Mouse (Mus musculus): ENCODE measurements around the gene Acbd3. TPM values are rescaled to one million over a fixed set of nuclear protein-coding genes. Genes with fewer than 3 reads are reported as not detected.

The Acbd3 gene
- polyA plus RNA-seq, 1 experiment: 44.8 TPM

DNA sequence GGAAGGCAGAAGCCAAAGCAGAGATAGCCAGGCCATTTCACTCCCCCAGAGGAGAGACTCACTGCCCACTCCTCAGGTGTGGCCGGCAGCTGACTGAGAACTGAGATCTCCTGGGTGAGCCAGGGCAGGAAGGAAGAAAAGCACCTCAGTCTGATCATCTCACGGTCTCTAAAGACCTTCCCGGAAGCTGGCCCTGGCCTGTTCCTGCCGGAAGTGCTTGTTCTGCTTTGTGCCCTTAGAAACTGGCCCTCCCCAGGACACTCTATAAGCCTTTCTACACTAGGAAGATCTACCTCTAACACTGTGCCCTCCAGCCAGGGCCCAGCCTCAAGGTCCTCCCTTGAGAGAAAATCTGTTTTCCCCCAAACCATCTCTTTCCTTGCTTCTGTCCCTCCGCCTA is 45.5 kb downstream of the Acbd3 start:
- Histone ChIP-seq H3K9ac (ENCODE audit: low read depth, poor library complexity, severe bottlenecking) (no peak overlapping the region), H3K4me1 (ENCODE audit: control insufficient read depth, insufficient read depth, low read length) (no peaks in the 10 kb centered on the region)
- no peak for TF ChIP-seq EP300 (IDR thresholded peaks at IDR 0.05; ENCODE audit: insufficient read depth, low read depth, low read length)
- no peak for TF ChIP-seq POLR2A (IDR thresholded peaks at IDR 0.05; ENCODE audit: insufficient read depth, low read length)
- no peak for TF ChIP-seq CTCF (IDR thresholded peaks at IDR 0.05; ENCODE audit: low read depth, low read length)

DNA sequence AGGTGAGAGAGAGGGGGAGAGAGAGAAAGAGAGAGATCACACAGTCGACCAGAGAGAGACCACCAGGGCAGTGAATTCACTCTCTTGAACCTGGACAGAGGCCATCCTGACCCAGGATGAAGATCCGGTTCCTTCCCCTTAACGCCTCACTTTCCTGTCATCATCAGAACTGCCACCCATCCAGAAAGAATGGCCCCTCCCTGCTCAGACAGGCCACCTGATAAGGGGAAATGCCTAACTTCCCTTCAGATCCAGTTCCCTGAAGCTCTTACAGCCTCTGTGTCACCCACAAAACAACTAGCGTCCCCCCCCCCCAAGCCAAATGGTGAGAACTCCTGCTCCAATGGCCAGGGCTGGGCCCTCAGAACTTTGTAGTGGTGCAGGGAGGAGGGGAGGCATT is 45.9 kb downstream of the Acbd3 start:
- no peaks in the 10 kb centered on the region for H3K27me3 ChIP-seq (ENCODE audit: control insufficient read depth, insufficient read depth, low read length, poor library complexity, severe bottlenecking)
- H3K4me1 ChIP-seq (ENCODE audit: control insufficient read depth, insufficient read depth, low read length): no peaks in the 10 kb centered on the region
- no peak overlapping the region for H3K9ac ChIP-seq (ENCODE audit: low read depth, poor library complexity, severe bottlenecking)
- H3K27ac ChIP-seq (ENCODE audit: insufficient read depth, low read length): no peak overlapping the region
- no peak for TF ChIP-seq CTCF (IDR thresholded peaks at IDR 0.05; ENCODE audit: low read depth, low read length)
- no peak for TF ChIP-seq EP300 (IDR thresholded peaks at IDR 0.05; ENCODE audit: insufficient read depth, low read depth, low read length)
- TF ChIP-seq POLR2A (IDR thresholded peaks at IDR 0.05; ENCODE audit: insufficient read depth, low read length): no peak
- H3K4me3 ChIP-seq (ENCODE audit: low read depth, low read length): no peak overlapping the region
- H3K9me3 ChIP-seq (replicated peaks; ENCODE audit: control insufficient read depth, insufficient read depth, low read length, poor library complexity, severe bottlenecking): no peaks in the 10 kb centered on the region; the same call in 1 of the 2 replicates
- no peaks in the 10 kb centered on the region for H3K36me3 ChIP-seq (ENCODE audit: control insufficient read depth, insufficient read depth, low read length, poor library complexity, severe bottlenecking)

More for the DNA sequence above, 45.5 kb downstream of the Acbd3 start:
- Histone ChIP-seq H3K9me3 (replicated peaks; ENCODE audit: control insufficient read depth, insufficient read depth, low read length, poor library complexity, severe bottlenecking) (no peaks in the 10 kb centered on the region; the same call in 1 of the 2 replicates), H3K4me3 (ENCODE audit: low read depth, low read length) (no peak overlapping the region), H3K36me3 (ENCODE audit: control insufficient read depth, insufficient read depth, low read length, poor library complexity, severe bottlenecking) (no peaks in the 10 kb centered on the region), H3K27me3 (ENCODE audit: control insufficient read depth, insufficient read depth, low read length, poor library complexity, severe bottlenecking) (no peaks in the 10 kb centered on the region), H3K27ac (ENCODE audit: insufficient read depth, low read length) (no peak overlapping the region)

DNA sequence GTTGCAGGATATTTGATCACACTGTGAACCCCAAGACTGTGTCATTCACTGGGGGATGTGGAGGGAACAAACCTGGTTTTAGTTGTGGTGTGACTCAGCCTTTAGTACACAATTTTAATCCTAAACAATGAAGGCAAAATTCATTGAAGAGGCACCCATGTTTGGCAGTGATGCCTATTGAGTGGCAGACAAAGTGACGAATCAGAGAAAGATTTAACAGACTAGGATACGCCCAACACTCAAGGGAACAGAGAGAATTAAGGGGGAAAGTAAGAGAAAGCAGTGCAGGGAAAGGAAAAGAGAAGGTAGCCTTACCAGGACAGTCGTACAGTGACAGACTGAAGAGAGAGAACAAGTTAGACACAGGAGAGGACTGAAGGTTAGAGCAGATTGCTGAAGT is 46.4 kb downstream of the Acbd3 start:
- no peak for TF ChIP-seq POLR2A (IDR thresholded peaks at IDR 0.05; ENCODE audit: insufficient read depth, low read length)

DNA sequence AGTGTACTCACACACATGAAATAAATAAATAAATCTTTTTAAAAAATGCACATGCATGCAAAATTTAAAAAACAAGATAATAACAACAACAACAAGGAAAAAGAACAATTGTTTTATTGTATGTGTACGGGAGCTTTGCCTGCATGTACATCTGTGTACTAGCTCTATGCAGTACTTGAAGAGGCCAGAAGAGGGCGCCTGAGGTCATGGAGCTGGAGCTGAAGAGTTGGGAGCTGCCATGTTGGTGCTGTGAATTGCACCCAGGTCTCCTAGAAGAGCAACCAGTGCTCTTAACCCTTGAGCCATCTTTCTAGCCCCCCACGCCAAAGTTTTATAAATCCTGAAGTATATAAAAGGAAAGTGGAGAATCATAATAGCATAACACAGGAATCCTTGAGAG is 48.8 kb downstream of the Acbd3 start:
- no peak overlapping the region for H3K4me3 ChIP-seq (ENCODE audit: low read depth, low read length)
- H3K36me3 ChIP-seq (ENCODE audit: control insufficient read depth, insufficient read depth, low read length, poor library complexity, severe bottlenecking): no peaks in the 10 kb centered on the region
- no peak overlapping the region for H3K9ac ChIP-seq (ENCODE audit: low read depth, poor library complexity, severe bottlenecking)
- H3K9me3 ChIP-seq (replicated peaks; ENCODE audit: control insufficient read depth, insufficient read depth, low read length, poor library complexity, severe bottlenecking): no peaks in the 10 kb centered on the region; the same call in 1 of the 2 replicates
- no peaks in the 10 kb centered on the region for H3K27me3 ChIP-seq (ENCODE audit: control insufficient read depth, insufficient read depth, low read length, poor library complexity, severe bottlenecking)
- H3K4me1 ChIP-seq (ENCODE audit: control insufficient read depth, insufficient read depth, low read length): no peaks in the 10 kb centered on the region
- H3K27ac ChIP-seq (ENCODE audit: insufficient read depth, low read length): no peak overlapping the region
- peak; percentile 75 for TF ChIP-seq CTCF (IDR thresholded peaks at IDR 0.05; ENCODE audit: low read depth, low read length)
- TF ChIP-seq POLR2A (IDR thresholded peaks at IDR 0.05; ENCODE audit: insufficient read depth, low read length): no peak
- no peak for TF ChIP-seq EP300 (IDR thresholded peaks at IDR 0.05; ENCODE audit: insufficient read depth, low read depth, low read length)

More for the DNA sequence above, 46.4 kb downstream of the Acbd3 start:
- Histone ChIP-seq H3K9ac (ENCODE audit: low read depth, poor library complexity, severe bottlenecking) (no peak overlapping the region), H3K27ac (ENCODE audit: insufficient read depth, low read length) (no peak overlapping the region), H3K4me3 (ENCODE audit: low read depth, low read length) (no peak overlapping the region), H3K36me3 (ENCODE audit: control insufficient read depth, insufficient read depth, low read length, poor library complexity, severe bottlenecking) (no peaks in the 10 kb centered on the region), H3K9me3 (replicated peaks; ENCODE audit: control insufficient read depth, insufficient read depth, low read length, poor library complexity, severe bottlenecking) (no peaks in the 10 kb centered on the region; the same call in 1 of the 2 replicates), H3K4me1 (ENCODE audit: control insufficient read depth, insufficient read depth, low read length) (no peaks in the 10 kb centered on the region), H3K27me3 (ENCODE audit: control insufficient read depth, insufficient read depth, low read length, poor library complexity, severe bottlenecking) (no peaks in the 10 kb centered on the region)

DNA sequence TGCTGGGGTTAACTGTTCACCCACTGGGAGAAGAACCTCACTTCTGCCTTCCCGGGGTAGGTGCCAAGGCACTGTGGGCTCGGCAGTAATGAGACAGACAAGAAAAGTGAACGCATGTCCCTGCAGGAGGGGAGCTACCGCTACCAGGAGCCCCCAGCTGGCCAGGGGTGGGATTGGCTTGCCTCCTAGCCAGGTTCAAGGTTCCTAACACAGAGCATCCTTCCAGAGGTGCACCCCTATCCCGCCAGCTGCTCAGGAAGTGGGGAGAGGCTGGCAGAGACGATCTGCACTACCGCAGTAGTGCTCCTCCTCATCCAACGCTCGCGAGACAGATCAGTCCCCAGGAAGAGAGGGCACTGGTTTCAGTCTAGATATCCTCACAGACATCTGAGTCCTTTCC is 49.5 kb downstream of the Acbd3 start:
- Histone ChIP-seq H3K4me1 (ENCODE audit: control insufficient read depth, insufficient read depth, low read length) (no peaks in the 10 kb centered on the region), H3K4me3 (ENCODE audit: low read depth, low read length) (no peak overlapping the region), H3K27me3 (ENCODE audit: control insufficient read depth, insufficient read depth, low read length, poor library complexity, severe bottlenecking) (no peaks in the 10 kb centered on the region), H3K9ac (ENCODE audit: low read depth, poor library complexity, severe bottlenecking) (no peak overlapping the region), H3K36me3 (ENCODE audit: control insufficient read depth, insufficient read depth, low read length, poor library complexity, severe bottlenecking) (no peaks in the 10 kb centered on the region), H3K27ac (ENCODE audit: insufficient read depth, low read length) (no peak overlapping the region), H3K9me3 (replicated peaks; ENCODE audit: control insufficient read depth, insufficient read depth, low read length, poor library complexity, severe bottlenecking) (no peaks in the 10 kb centered on the region; the same call in 1 of the 2 replicates)
- TF ChIP-seq POLR2A (IDR thresholded peaks at IDR 0.05; ENCODE audit: insufficient read depth, low read length): no peak
- TF ChIP-seq EP300 (IDR thresholded peaks at IDR 0.05; ENCODE audit: insufficient read depth, low read depth, low read length): no peak
- peak; percentile 14 for TF ChIP-seq CTCF (IDR thresholded peaks at IDR 0.05; ENCODE audit: low read depth, low read length)

DNA sequence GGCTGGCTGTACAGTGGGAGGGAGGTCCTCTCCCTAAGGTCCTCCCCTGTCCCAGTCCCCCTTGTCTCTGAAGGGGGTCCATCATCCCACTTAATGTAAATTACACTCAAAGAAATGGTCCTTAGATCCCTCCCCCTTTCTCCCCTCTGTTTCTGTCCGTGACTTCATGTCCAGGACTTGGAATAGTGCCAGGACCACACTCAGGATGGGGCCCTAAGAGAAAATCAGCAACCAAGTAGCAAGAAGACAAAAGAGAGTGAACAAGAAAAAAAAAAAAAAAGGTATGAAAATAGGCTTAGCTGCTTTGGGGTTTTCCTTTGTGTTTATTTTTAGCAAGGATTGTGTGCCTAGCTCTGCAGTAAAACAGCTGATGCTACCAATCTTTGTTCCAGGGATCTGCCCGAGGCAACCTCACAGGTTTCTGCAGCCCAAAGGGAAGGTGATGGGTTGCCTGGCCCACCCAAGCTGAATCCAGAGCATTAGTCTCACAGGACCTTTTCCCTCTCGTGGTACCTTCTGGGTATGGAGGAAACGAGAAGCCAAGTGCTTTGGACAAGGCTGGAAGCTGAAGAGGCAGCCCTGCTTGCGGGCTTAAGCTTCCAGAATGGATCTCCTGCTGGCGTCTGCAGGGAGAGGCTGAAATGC is 50.1 kb downstream of the Acbd3 start:
- H3K27ac ChIP-seq (ENCODE audit: insufficient read depth, low read length): no peak overlapping the region
- H3K27me3 ChIP-seq (ENCODE audit: control insufficient read depth, insufficient read depth, low read length, poor library complexity, severe bottlenecking): no peaks in the 10 kb centered on the region
- H3K9me3 ChIP-seq (replicated peaks; ENCODE audit: control insufficient read depth, insufficient read depth, low read length, poor library complexity, severe bottlenecking): no peaks in the 10 kb centered on the region; the same call in 1 of the 2 replicates
- no peak overlapping the region for H3K9ac ChIP-seq (ENCODE audit: low read depth, poor library complexity, severe bottlenecking)
- H3K4me3 ChIP-seq (ENCODE audit: low read depth, low read length): no peak overlapping the region
- no peaks in the 10 kb centered on the region for H3K36me3 ChIP-seq (ENCODE audit: control insufficient read depth, insufficient read depth, low read length, poor library complexity, severe bottlenecking)
- no peaks in the 10 kb centered on the region for H3K4me1 ChIP-seq (ENCODE audit: control insufficient read depth, insufficient read depth, low read length)
- TF ChIP-seq POLR2A (IDR thresholded peaks at IDR 0.05; ENCODE audit: insufficient read depth, low read length) (no peak), EP300 (IDR thresholded peaks at IDR 0.05; ENCODE audit: insufficient read depth, low read depth, low read length) (no peak), CTCF (IDR thresholded peaks at IDR 0.05; ENCODE audit: low read depth, low read length) (no peak)

Measured in ES-Bruce4 (cell line).